Mouse (Mus musculus) stomach, postnatal 0 days (tissue): ENCODE results near the gene Kpna2. TPM values are rescaled to one million over a fixed set of nuclear protein-coding genes. Genes with fewer than 3 reads are reported as not detected.

Experiments used
- ATAC-seq: fragments of 200-750 bp; cut with Nextera tagmentation; 2 replicates; pipeline ENCODE4 v1.8.0; 2017; ENCODE audit not compliant: low FRiP score, low TSS enrichment
- DNase-seq: peaks from one replicate; pipeline ENCODE4 v3.0.0-alpha.2; 2016; ENCODE audit warnings: low spot score
- H3K27ac ChIP-seq: fragments of 300-500 bp; sonication (generic); replicated peaks from 2 replicates; pipeline ENCODE4 v1.5.1; 2014; ENCODE audit warnings: mild to moderate bottlenecking, control low read depth
- H3K27me3 ChIP-seq: fragments of 300-500 bp; sonication (generic); 2 replicates; pipeline ENCODE4 v1.6.1; 2014; ENCODE audit warnings: low read length; ENCODE audit not compliant: control insufficient read depth, insufficient read depth
- H3K36me3 ChIP-seq: fragments of 300-500 bp; sonication (generic); 2 replicates; pipeline ENCODE4 v1.6.1; 2014; ENCODE audit warnings: low read length, mixed read lengths; ENCODE audit not compliant: control insufficient read depth, insufficient read depth
- H3K4me1 ChIP-seq: fragments of 300-500 bp; sonication (generic); replicated peaks from 2 replicates; pipeline ENCODE4 v1.6.1; 2014; ENCODE audit warnings: antibody characterized with exemption; ENCODE audit not compliant: control insufficient read depth, insufficient read depth
- H3K4me2 ChIP-seq: fragments of 300-500 bp; sonication (generic); replicated peaks from 2 replicates; pipeline ENCODE4 v1.6.1; 2014; ENCODE audit warnings: low read depth, mild to moderate bottlenecking, control low read depth, moderate library complexity
- H3K4me3 ChIP-seq: fragments of 300-500 bp; sonication (generic); 2 replicates; pipeline ENCODE4 v1.5.1; 2014; ENCODE audit warnings: low read depth, low read length, control low read depth
- H3K9ac ChIP-seq: fragments of 300-500 bp; sonication (generic); 2 replicates; pipeline ENCODE4 v1.6.1; 2014; ENCODE audit warnings: mild to moderate bottlenecking, low read length, control low read depth, mixed read lengths
- H3K9me3 ChIP-seq: fragments of 300-500 bp; sonication (generic); 2 replicates; pipeline ENCODE4 v1.6.1; 2016; ENCODE audit warnings: low read length; ENCODE audit not compliant: control insufficient read depth
- CTCF ChIP-seq: IDR thresholded peaks from 2 replicates; pipeline ENCODE4 v1.5.1; 2016; ENCODE audit warnings: antibody characterized with exemption, low read depth, mild to moderate bottlenecking, moderate library complexity
- EP300 ChIP-seq: optimal IDR thresholded peaks from 2 replicates; pipeline ENCODE3; 2016; ENCODE audit warnings: antibody characterized with exemption
- WGBS: fragments of 180-500 bp; shearing (Covaris S2); extraction: QIAGEN DNeasy Blood & Tissue Kit; methylation state at CpG from one replicate; pipeline ENCODE4 v1.1.7; 2014; 5-methylcytosine and 5-hydroxymethylcytosine counted together
- polyA plus RNA-seq: library from polyadenylated mRNA; unstranded; fragments of >200 nt; fragmentation: Nextera tagmentation; extraction: Ambion mirVana; gene quantifications from 2 replicates; pipeline ENCODE4 v1.2.1, GENCODE M21; 2015

Gene Kpna2
- polyA plus RNA-seq, 1 experiment from 2014 or later = 158 TPM

GRCm38 (mm10) chr11:107010447-107010846, 11.1 kb upstream of the Kpna2 start:
- no peaks in the 10 kb centered on the region for H3K36me3 ChIP-seq
- no peak overlapping the region for H3K27ac ChIP-seq
- no peaks in the 10 kb centered on the region for H3K9me3 ChIP-seq
- no peaks in the 10 kb centered on the region for H3K4me1 ChIP-seq
- TF ChIP-seq EP300 = no peak
- TF ChIP-seq CTCF = no peak
- ATAC-seq = no peak
- DNase-seq = no peak
- H3K4me3 ChIP-seq = no peak overlapping the region
- no peaks in the 10 kb centered on the region for H3K27me3 ChIP-seq
- no peak overlapping the region for H3K4me2 ChIP-seq
- H3K9ac ChIP-seq = no peak overlapping the region
- 88% methylated on average over 3 of the region's 3 CpGs for WGBS

- DNase-seq (peak; percentile 52), ATAC-seq (0 out of 2 replicates have a peak, but pooled peaks have one; percentile 15)
- peak; percentile 45 for TF ChIP-seq CTCF
- TF ChIP-seq EP300 = no peak
- H3K9me3 ChIP-seq = no peaks in the 10 kb centered on the region
- H3K4me2 ChIP-seq = no peak overlapping the region
- no peak overlapping the region for H3K9ac ChIP-seq
- H3K4me3 ChIP-seq = no peak overlapping the region
- no peaks in the 10 kb centered on the region for H3K27me3 ChIP-seq
- no peaks in the 10 kb centered on the region for H3K4me1 ChIP-seq
- no peaks in the 10 kb centered on the region for H3K36me3 ChIP-seq
- WGBS = 67% methylated on average over 1 of the region's 1 CpGs
- H3K27ac ChIP-seq = no peak overlapping the region
Observed at GRCm38 (mm10) chr11:107005538-107005937, 6.2 kb upstream of the Kpna2 start.

GRCm38 (mm10) chr11:107001760-107002675, 2.7 kb upstream of the Kpna2 start:
- Histone ChIP-seq H3K4me1 (no peaks in the 10 kb centered on the region), H3K4me3 (no peak overlapping the region), H3K27ac (no peak overlapping the region), H3K9me3 (no peaks in the 10 kb centered on the region), H3K9ac (no peak overlapping the region), H3K36me3 (no peaks in the 10 kb centered on the region), H3K27me3 (no peaks in the 10 kb centered on the region), H3K4me2 (no peak overlapping the region)
- no peak for TF ChIP-seq EP300
- no peak for TF ChIP-seq CTCF
- ATAC-seq (no peak), DNase-seq (no peak)
- 50% methylated on average over 7 of the region's 8 CpGs for WGBS

GRCm38 (mm10) chr11:106999949-107000513, 690 bp upstream of the Kpna2 start:
- Histone ChIP-seq H3K36me3 (0 out of 2 replicates have a peak, but pooled peaks cover 2% of the 10 kb centered on the region), H3K4me1 (no peaks in the 10 kb centered on the region), H3K4me2 (peak overlapping the region; percentile 40), H3K9ac (peak overlapping the region; percentile 56), H3K27me3 (no peaks in the 10 kb centered on the region), H3K4me3 (no peak overlapping the region; the same call in 1 of the 2 replicates), H3K27ac (peak overlapping the region; percentile 76), H3K9me3 (no peaks in the 10 kb centered on the region)
- no peak for ATAC-seq
- 74% methylated on average over 9 of the region's 9 CpGs for WGBS
- no peak for TF ChIP-seq CTCF
- TF ChIP-seq EP300 = no peak
- no peak for DNase-seq

GRCm38 (mm10) chr11:106998651-106999150, 640 bp downstream of the Kpna2 start:
- peak; percentile 40 for DNase-seq
- H3K36me3 ChIP-seq = 0 out of 2 replicates have a peak, but pooled peaks cover 2% of the 10 kb centered on the region
- TF ChIP-seq CTCF (no peak), EP300 (no peak)
- H3K9ac ChIP-seq = peak overlapping the region; percentile 85
- H3K27me3 ChIP-seq = no peaks in the 10 kb centered on the region
- ATAC-seq = no peak
- H3K27ac ChIP-seq = peak overlapping the region; percentile 91
- H3K9me3 ChIP-seq = no peaks in the 10 kb centered on the region
- H3K4me1 ChIP-seq = no peaks in the 10 kb centered on the region
- under 1% methylated on average over 26 of the region's 26 CpGs for WGBS
- H3K4me3 ChIP-seq = peak overlapping the region; percentile 85
- peak overlapping the region; percentile 76 for H3K4me2 ChIP-seq
